Mouse (Mus musculus) bone marrow macrophage, adult 2 months (primary cell): Measurements from ENCODE around the gene Mb. TPM values are rescaled to one million over a fixed set of nuclear protein-coding genes. Genes with fewer than 3 reads are reported as not detected.

Experiments used
- H3K27ac ChIP-seq: 2 replicates; pipeline ENCODE4 v1.5.1; 2012; ENCODE audit warnings: low read depth, low read length; ENCODE audit not compliant: insufficient read depth
- H3K4me1 ChIP-seq: 2 replicates; pipeline ENCODE4 v1.6.1; 2012; ENCODE audit warnings: low read length; ENCODE audit not compliant: control insufficient read depth, insufficient read depth
- H3K4me3 ChIP-seq: 2 replicates; pipeline ENCODE4 v1.5.1; 2012; ENCODE audit warnings: mild to moderate bottlenecking, low read length, moderate library complexity; ENCODE audit not compliant: insufficient read depth
- CTCF ChIP-seq: IDR thresholded peaks from 2 replicates; pipeline ENCODE4 v1.5.1; 2012; ENCODE audit warnings: low read depth, mild to moderate bottlenecking, low read length, moderate library complexity
- POLR2A ChIP-seq: IDR thresholded peaks from 2 replicates; pipeline ENCODE4 v1.6.1; 2012; ENCODE audit warnings: mild to moderate bottlenecking, low read depth, low read length, borderline replicate concordance
- polyA plus RNA-seq: library from polyadenylated mRNA; stranded (reverse); fragments of >200 nt; gene quantifications from 2 replicates; pipeline ENCODE4 v1.2.4, GENCODE M21; 2012; ENCODE audit not compliant: missing spikeins, insufficient read depth, insufficient read length

Gene Mb
- polyA plus RNA-seq, 1 experiment: not detected

DNA sequence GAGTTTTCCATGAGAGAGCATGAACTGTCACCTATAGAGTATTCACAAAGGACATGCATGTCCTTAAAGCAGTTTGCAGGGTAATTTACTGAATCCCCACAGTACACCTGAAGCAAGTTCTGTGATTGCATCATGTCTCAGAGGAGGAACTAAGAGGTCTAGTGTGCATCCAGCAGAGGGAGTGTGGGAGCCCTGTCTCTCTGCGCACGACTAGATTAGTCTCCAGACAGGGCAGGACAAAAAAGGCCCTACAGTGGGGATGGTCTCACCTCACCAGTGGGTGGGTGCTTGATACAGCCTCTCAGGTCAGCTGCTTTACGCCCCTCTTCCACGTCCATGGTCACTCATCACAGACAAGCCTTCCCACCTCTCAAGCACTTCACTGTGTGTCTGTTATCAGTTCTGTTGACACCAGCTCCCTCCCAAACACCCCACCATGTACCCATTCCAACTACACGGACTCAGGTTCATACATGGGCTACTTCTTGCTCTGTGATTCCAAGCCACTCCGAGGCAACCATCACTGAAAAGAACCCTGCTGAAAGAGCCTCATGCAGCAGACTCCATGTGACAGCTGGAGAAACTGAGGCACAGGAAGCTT is 31.6 kb downstream of the Mb start:
- TF ChIP-seq POLR2A: no peak
- TF ChIP-seq CTCF: no peak
- H3K4me1 ChIP-seq: no peaks in the 10 kb centered on the region
- no peak overlapping the region for H3K4me3 ChIP-seq
- no peak overlapping the region for H3K27ac ChIP-seq

DNA sequence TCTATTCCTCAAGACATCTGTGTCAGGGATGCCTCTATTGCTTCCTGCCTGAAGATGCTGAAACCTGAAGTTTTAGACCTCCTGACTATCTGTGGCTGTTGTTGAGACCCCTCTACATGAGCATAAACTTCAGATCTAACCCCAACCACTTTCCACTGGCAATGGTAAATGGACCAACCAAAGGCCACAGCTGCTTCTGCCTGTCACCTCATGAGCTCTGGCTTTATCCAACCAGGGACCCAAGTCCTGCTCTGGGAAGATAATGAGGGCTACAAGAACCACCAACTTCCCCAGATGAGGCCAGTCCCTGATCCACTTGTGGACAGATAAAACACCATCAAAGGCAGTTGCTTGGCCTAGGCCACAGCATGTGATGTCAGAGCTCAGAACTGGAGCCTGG is 32.6 kb downstream of the Mb start:
- H3K4me3 ChIP-seq: no peak overlapping the region
- TF ChIP-seq POLR2A (no peak), CTCF (no peak)
- no peak overlapping the region for H3K27ac ChIP-seq
- H3K4me1 ChIP-seq: no peaks in the 10 kb centered on the region

DNA sequence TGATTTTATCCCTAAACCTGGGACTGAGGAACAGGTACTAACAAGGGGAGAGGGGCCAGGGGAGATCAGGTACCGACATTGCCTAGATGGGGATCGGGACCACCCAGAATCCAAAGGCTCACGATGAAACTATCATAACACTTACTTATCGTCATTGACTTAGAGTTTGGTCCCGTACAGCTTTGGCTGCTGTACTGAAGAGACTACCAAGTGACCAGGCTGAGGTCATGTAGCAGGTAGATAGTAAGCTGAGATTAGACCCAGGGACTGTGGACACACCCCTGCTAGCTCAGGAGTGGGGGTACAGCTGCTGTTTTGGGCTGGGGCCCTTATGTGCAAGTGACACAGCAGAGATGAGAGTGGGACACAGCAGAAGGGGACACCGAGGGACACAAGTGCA is 34.0 kb downstream of the Mb start:
- no peak overlapping the region for H3K27ac ChIP-seq
- no peaks in the 10 kb centered on the region for H3K4me1 ChIP-seq
- no peak for TF ChIP-seq POLR2A
- no peak for TF ChIP-seq CTCF
- no peak overlapping the region for H3K4me3 ChIP-seq

DNA sequence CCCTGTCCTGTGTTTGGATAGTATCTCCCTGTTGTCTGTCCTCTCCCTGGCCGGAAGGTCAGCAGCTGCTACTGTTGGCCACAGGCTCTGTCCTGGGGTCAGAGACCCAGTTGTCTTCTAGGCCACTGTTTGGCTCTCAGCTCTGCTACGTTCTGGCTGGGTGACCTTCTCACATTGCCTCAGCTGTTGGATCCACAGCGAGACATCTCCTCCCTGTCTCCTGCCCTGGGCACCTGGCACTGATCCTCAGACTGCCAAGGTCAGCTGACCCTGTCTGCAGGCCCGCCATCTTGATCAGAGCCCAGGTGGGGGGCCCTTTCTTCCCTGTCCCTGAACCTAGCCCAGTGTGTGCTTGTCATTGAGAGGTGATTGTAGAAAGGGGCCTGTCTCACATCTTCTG is 35.5 kb downstream of the Mb start:
- Histone ChIP-seq H3K4me3 (no peak overlapping the region), H3K4me1 (no peaks in the 10 kb centered on the region), H3K27ac (no peak overlapping the region)
- TF ChIP-seq POLR2A: no peak
- no peak for TF ChIP-seq CTCF

DNA sequence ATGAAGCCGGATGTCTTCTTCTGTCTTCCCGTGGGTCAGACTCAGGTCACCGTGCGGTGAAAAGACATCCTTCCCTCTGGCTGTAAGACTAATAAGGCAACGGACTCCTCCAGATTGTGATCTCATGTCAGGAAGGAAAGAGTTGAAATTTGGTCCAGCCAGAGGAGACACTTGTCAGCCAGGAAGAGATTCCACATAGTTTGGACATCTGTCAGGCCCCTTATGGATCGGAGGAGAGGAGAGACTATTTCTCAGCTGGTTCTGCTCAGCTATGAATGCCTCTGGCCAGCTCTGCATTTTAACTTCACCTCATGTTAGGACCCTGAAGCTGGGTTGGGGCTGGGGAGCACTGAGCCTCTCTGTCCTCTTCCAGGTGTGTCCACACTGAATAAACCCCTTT is 36.0 kb downstream of the Mb start:
- no peak overlapping the region for H3K4me3 ChIP-seq
- no peak overlapping the region for H3K27ac ChIP-seq
- TF ChIP-seq POLR2A (no peak), CTCF (no peak)
- no peaks in the 10 kb centered on the region for H3K4me1 ChIP-seq

DNA sequence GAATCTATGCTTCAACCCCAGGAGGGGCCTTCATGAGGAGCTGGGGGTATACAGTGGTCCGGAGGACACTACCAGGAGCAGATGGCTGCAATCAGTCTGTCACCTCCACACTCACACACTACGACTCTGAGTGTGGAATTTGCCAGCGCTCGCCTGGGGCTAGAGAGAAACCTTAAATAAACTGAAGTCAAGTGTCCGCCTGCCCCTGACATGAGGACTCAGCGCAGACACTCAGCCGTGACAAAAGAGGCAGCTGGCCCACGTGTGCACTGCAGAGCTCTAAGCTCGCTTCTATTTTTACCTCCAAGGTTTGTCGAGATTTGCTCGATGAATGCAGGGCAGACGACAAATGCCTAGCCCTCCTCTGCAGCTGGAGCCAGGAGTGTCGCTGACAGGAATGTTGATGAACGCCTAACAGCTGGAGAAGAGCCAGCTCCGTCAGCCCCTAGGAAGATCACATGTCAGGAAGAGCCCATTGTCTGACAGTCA is 36.7 kb downstream of the Mb start:
- no peaks in the 10 kb centered on the region for H3K4me1 ChIP-seq
- no peak overlapping the region for H3K27ac ChIP-seq
- no peak overlapping the region for H3K4me3 ChIP-seq
- TF ChIP-seq CTCF: no peak

DNA sequence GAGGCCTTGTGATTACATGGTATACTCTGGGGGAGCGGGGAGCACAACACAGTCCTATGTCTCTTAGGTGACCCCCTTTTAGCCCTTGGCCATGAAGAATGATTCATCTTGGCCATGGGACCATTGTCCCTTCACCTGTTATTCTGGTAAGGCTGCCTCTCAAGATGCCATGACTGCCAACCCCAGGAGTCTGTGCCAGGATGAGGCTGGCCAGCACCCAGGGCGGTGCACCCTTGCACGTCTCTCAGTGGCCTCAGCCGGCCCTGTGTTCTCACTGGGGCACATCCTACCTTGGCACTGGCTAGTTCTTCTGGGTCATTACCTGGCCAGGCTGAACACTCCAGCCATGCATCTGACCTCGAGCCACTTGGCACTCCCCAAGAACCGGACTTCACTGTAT is 41.6 kb downstream of the Mb start:
- H3K4me1 ChIP-seq: no peaks in the 10 kb centered on the region
- TF ChIP-seq CTCF (no peak), POLR2A (no peak)

DNA sequence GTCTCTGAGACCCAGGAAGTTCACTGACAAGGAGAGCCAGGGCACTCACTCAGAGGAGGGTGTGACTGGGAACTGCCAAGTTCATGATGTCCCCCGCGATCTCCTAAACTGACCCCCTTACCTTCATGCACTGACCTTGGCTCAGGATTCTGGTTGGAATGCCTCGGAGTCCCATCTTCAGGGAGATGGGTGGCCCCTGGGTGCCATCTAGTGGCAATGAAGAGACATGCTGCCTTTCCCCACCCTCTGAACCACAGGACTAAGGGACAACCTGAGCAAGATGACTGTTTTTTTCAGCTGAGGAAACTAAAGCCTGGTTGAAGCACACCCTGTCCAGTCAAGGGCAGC is 46.6 kb downstream of the Mb start:
- H3K27ac ChIP-seq: no peak overlapping the region
- no peak overlapping the region for H3K4me3 ChIP-seq
- TF ChIP-seq CTCF (peak; percentile 41; the same call in 1 of the 2 replicates), POLR2A (no peak)
- H3K4me1 ChIP-seq: no peaks in the 10 kb centered on the region

More for the DNA sequence above, 41.6 kb downstream of the Mb start:
- Histone ChIP-seq H3K27ac (no peak overlapping the region), H3K4me3 (no peak overlapping the region)

DNA sequence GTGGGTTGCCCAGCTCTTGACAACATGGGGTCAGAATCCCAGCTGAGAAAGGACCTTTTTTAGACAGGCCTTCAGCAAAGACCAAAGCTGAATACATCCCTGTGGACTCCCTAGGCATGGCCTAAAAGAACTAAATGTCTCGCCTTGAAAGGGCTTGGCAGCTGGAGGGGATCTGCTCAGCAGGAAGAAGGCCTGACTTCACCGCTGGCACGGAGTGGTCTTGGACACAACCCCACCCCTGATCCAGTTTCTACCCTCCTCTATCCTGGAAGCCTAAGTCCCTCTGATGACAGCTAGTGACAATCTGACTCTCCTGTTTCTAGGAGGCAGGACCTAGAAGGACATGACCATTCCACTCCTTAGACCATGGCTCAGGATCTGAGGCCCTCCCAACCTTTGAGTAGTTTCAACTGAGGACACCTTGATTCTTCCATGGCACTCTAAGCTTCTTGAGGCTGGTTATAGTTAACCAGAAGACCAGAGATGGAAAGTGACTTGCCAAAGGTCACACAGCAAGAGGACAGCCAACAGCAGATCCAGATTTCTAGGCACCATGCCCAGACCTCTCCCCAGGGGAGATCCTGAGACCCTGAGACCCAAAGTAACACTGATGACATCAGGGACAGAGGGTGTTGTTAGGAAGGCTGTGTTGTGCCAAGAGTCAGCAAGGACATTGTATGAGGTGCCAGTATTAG is 47.1 kb downstream of the Mb start:
- Histone ChIP-seq H3K27ac (no peak overlapping the region), H3K4me1 (no peaks in the 10 kb centered on the region), H3K4me3 (no peak overlapping the region)
- TF ChIP-seq CTCF (no peak), POLR2A (no peak)

DNA sequence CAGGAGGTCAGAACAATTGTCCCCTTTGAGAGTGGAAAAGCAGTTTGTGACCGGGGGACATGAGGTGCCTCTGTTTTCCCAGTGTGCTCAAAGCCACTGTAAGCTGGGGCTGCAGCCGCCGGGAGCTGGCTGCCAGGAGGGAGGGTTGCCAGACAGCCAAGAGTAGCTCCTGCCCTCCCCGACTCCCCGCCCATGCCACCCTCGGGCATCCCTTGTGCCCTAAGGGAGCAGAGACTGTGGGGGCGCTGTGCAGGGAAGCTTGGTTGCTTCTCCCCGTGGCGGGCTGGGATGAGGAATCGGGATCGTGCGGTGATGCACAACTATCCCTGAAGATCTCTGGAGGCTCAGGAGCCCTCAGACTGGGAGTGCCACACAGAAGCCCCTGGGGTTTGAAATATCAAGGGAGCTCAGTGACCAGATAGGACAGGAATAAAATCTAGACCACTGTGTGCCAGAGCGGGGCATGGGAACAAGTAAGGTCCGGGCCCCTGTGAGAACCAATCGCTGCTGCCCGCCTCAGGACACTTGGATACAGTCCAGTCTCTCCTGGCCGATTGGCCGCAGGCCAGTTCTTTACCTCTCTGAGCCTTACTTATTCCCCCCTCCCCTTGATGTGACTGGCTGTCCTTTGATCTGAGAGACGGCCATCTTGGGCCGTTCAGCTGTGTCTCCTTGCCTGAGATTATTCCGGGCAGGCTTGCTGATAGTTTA is 51.4 kb downstream of the Mb start:
- no peak overlapping the region for H3K4me3 ChIP-seq
- H3K4me1 ChIP-seq: no peaks in the 10 kb centered on the region
- H3K27ac ChIP-seq: no peak overlapping the region
- TF ChIP-seq POLR2A: no peak
- TF ChIP-seq CTCF: no peak
